ENCODE assay signal across 9 mouse cellular contexts in genomic region chr4:3090742-3091141, GRCm38 (mm10).
DNase-seq lines count a peak whose midpoint lies in the region; ATAC-seq lines count a peak whose summit lies in the region.
"Had no signal": no experiment of that assay in that cellular context is flagged by ENCODE, and none has a peak within 500 bp of the region (broad histone marks: within the 10 kb centered on the region; RNA-seq: fewer than 3 reads in every experiment).

No protein-coding gene starts in this region.

- no peaks in the 10 kb centered on the region for H3K27me3 ChIP-seq in heart, embryonic 11.5 days (ENCODE audit: control insufficient read depth, insufficient read depth, low read length)
- no peaks in the 10 kb centered on the region for H3K27me3 ChIP-seq in liver, embryonic 12.5 days (replicated peaks)

- ATAC-seq in heart, embryonic 11.5 days (replicated peaks; ENCODE audit: insufficient number of reproducible peaks, low FRiP score, low TSS enrichment), result peak; percentile 77
- peak; percentile 40; the same call in 1 of the 2 replicates for ATAC-seq in liver, embryonic 12.5 days

- H3K27ac ChIP-seq in heart, embryonic 11.5 days (ENCODE audit: low read depth, low read length), result no peak overlapping the region
- H3K27ac ChIP-seq in liver, embryonic 12.5 days, result no peak overlapping the region

- no peak overlapping the region for H3K9ac ChIP-seq in heart, embryonic 11.5 days (ENCODE audit: low read depth, low read length)
- H3K9ac ChIP-seq in liver, embryonic 12.5 days, result no peak overlapping the region

- peaks cover 21% of the 10 kb centered on the region for H3K9me3 ChIP-seq in heart, embryonic 11.5 days (replicated peaks; ENCODE audit: control insufficient read depth, low read length)
- peaks cover 32% of the 10 kb centered on the region for H3K9me3 ChIP-seq in liver, embryonic 12.5 days (replicated peaks)

- 74% methylated on average over 9 of the region's 9 CpGs for WGBS in heart, embryonic 11.5 days (ENCODE audit: insufficient replicate concordance)
- 58% methylated on average over 9 of the region's 9 CpGs for WGBS in liver, embryonic 12.5 days (ENCODE audit: insufficient replicate concordance)

- H3K4me1 ChIP-seq in heart, embryonic 11.5 days (ENCODE audit: control insufficient read depth, insufficient read depth, low read length), result no peaks in the 10 kb centered on the region
- no peaks in the 10 kb centered on the region for H3K4me1 ChIP-seq in liver, embryonic 12.5 days

- no peaks in the 10 kb centered on the region for H3K36me3 ChIP-seq in heart, embryonic 11.5 days (ENCODE audit: control insufficient read depth, insufficient read depth, low read length)
- H3K36me3 ChIP-seq in liver, embryonic 12.5 days, result no peaks in the 10 kb centered on the region

- H3K4me3 ChIP-seq in heart, embryonic 11.5 days (ENCODE audit: low read depth, low read length), result no peak overlapping the region
- H3K4me3 ChIP-seq in liver, embryonic 12.5 days, result no peak overlapping the region

- no peak overlapping the region for H3K4me2 ChIP-seq in heart, embryonic 11.5 days
- no peak overlapping the region for H3K4me2 ChIP-seq in liver, embryonic 12.5 days

- DNase-seq in heart, adult 9 months (ENCODE audit: low spot score in 2 of 2), result no peak
- DNase-seq in 3134 (ENCODE audit: extremely low read depth, insufficient read length, low spot score), result peak; percentile 58
- DNase-seq in embryo, embryonic 9.5 days (ENCODE audit: extremely low spot score), result peak; percentile 0
- DNase-seq in natural killer cell, adult 2 months (ENCODE audit: low spot score in 2 of 2), result no peak
- DNase-seq in thymus, postnatal 4 days, result no peak
- DNase-seq in B cell, adult 2 months, result no peak
- DNase-seq: cerebellum, adult 11 months had no signal

Comparison
In these comparisons a context has a peak if more than half of its experiments do, and no peak if none do; other contexts are left out.
1. DNase-seq: peak in 3134 (single experiment) and embryo, embryonic 9.5 days (single experiment); none in heart, adult 9 months (0 of 2), natural killer cell, adult 2 months (0 of 2), thymus, postnatal 4 days (single experiment) and B cell, adult 2 months (0 of 2).